Mouse (Mus musculus) cerebellum, postnatal 4 days (tissue): Measurements from ENCODE around the gene Aurkb.
"Not testable (repeated sequence)": the region's sequence is repeated elsewhere in the genome, so short reads cannot be mapped to it uniquely, and the experiment has no call there.

ENCODE experiments used
- DNase-seq, 2 experiments: peaks; one replicate each; pipeline ENCODE4 v3.0.0; 2022; ENCODE audit warnings: low spot score in 2 of 2, mixed read lengths in 1 of 2

Gene Aurkb

DNA sequence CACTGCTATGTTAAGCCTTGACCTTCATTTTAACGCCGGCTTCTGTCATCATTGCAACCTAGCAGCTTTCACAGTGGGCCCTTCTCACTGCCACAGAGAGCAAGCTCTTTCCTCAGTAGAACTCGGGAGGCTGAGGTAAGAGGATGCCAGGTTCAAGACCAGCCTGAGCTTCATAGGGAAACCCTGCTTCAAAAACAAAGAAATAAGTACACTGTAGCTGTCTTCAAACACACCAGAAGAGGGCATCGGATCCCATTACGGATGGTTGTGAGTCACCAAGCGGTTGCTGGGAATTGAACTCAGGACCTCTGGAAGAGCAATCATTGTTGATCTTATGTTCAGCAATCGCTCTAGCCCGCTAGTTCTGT is 35.4 kb downstream of the Aurkb start:
- no peak for DNase-seq

- no peak for DNase-seq
Measured at GRCm38 (mm10) chr11:69081613-69082012, 36.2 kb downstream of the Aurkb start.

DNA sequence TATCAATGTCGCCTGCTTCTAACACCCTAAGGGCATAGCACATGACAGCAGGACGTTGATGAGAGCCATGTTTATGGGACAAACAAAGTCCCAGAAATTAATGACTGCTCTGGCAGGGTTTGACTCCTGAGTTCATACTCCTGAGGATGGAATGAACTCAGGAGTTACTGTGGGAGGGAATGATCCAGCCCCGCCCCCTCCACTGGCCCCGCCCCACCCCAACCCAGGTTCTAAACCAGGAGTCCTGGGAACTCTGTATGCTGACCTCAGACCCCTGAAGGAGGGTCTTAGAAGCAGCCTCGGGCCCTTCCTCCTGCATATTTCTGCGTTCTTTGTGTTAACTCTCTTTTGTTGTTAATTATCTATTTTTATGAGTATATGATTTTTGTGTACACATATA is 40.2 kb downstream of the Aurkb start:
- DNase-seq = no peak

GRCm38 (mm10) chr11:69086390-69086789 is 40.9 kb downstream of the Aurkb start:
- no peak for DNase-seq

GRCm38 (mm10) chr11:69087082-69087481 is 41.6 kb downstream of the Aurkb start:
- DNase-seq = peak in 1 of 2 experiments; percentile 18

GRCm38 (mm10) chr11:69087597-69087996 is 42.1 kb downstream of the Aurkb start:
- DNase-seq = no peak

DNA sequence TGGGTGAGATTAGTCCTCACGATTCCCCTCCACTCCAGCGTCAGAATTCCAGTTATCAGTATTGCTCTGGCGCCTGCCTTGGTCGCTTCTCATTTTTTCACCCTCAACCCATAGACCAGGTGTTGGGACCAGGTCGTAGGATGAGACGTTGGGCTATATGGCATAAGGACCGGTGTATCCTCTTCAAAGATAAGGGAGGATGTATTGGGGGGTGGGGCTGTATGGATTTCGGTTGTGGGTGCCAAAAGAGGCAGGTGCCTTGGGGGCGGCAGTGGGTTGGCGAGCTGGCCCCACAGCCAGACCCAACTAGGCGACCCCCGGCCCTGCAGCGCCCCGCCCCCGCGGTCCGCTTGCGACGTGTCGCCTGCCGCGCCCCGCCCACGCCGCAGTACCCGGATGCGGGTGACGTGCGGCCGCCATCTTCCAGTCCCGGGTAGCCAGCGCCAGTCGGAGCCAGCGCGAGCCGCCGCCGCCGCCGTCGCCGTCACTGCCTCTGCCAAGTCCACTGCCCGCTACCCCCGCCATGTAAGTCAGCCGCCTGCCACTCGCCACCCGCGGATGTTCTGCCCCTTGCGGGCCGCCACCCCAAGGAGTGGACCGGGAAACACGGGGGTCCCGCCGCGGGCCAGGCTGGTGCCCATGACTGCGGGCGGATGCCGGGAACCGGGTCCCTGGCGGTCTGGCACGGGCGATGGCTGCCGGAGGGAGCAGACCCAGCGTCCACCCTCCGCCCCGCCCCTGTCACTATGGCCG is 42.8 kb downstream of the Aurkb start, which contains the start of gene Vamp2:
TSS of gene Vamp2 (plus strand) at position 388 of the 753 bp plus-strand sequence.
- DNase-seq = peak; percentile 92 to 95

DNA sequence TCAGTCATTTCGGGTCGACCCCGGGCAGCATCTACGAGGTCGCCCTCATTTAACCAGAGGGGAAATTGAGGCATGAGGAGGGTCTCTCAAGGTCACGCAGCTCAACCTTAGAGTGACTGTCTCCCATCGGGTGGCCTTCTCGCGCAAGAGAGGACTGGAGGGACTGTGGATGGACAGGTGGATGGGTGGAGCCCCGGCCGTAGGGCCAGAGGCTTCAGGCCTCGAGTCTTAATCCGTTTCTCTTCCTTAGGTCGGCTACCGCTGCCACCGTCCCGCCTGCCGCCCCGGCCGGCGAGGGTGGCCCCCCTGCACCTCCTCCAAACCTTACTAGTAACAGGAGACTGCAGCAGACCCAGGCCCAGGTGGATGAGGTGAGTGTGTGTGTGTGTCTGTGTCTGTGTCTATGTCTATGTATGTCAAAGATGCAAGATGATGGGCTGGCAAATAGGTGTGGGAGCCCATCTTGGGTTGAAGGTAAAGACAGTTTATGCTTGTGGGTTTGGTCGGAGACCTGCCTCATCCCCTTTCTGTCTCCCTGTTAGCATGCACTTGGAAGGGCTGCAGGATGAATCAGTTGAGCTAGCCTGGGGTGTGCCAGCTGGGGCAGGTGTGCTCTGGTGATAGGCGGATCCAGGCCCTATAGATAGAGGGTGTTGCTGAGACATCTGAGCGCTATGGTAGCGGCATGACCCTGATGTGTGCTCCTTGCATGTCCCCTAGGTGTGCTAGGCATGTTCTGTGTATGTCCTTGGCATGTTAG is 43.6 kb downstream of the Aurkb start:
- DNase-seq = no peak

DNA sequence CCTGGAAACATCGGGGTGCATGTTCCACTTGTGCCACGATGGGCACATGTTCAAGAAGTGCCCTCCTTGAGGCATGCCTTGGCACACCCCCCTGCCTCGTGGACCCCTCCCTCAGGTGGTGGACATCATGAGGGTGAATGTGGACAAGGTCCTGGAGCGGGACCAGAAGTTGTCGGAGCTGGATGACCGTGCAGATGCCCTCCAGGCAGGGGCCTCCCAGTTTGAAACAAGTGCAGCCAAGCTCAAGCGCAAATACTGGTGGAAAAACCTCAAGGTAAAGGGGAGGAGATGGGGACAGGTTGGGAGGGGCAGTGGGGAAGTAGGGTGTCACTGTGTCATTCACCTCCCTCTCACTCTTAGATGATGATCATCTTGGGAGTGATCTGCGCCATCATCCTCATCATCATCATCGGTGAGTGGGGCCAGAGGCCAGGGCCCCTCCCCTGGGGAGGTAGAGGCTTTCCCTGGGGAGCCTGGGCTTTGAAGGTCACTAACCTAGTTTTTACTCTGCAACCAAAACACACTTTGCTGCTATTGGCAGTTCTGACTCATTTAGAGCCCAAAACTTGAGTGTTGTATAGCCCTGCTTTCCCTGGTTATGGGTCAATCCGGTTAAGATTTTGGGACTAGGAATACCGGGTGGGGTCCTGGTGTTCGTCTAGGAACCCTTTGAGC is 44.3 kb downstream of the Aurkb start:
- DNase-seq = no peak

DNA sequence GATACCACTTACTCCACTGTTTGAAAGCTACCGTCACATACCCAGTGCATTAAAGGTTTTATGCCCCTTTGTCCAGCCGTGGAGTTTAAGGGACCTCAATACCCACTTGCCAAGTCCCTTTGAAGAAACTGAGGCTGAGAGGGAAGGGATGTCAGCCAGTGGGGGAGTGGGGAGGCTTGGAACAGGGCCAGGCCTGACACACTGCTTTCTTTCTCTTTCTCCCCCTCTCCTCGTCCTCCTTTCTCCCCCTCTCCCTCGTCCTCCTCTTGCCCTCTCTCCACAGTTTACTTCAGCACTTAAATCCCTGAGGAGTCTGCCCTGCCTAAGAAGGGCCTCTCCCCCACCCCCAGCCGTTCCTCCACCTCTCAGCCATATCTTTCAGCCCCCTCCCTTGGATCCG is 44.9 kb downstream of the Aurkb start:
- DNase-seq = no peak

DNA sequence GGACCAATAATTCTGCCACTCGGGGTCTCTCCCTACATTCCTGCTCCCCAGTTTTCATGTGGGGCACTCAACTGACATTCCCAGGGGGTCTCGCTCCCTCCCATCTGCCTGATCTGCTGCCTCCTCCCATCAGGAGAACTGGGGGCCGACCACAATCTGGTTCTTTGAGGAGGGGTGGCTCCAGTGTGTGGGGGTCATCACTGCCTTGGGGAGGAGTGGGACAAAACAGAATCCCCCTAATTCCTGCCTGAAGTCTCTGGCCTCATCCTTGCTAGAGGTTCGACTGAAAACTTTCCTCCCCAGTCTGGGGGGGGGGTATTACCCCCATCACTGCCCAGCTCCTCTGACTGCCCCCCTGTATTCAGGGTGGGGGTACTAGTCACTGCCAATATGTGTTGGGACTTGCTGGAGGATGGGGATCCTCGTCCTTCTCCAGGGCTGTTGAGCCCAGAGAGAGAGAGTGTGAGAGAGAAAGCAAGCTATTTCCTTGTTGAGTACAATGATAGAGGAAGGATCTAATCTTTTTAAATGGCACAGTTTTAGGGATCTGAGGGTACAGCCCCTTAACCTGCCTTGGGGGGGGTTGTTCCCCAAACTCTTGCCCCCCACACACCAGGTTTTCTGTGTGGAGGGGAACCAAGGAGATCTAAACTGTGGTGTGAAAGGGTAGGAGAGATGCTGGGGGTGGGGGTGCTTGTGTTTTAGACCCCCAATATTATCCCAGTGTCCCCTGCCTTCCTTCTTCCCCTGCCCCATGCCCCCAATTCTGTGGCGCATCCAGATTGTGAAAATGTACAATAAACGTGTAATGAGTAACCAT is 46.3 kb downstream of the Aurkb start:
- DNase-seq = no peak

GRCm38 (mm10) chr11:69092386-69092751 is 46.9 kb downstream of the Aurkb start:
- DNase-seq = peak; percentile 85 to 88

GRCm38 (mm10) chr11:69092871-69093270 is 47.4 kb downstream of the Aurkb start:
- no peak for DNase-seq

- DNase-seq = not testable (repeated sequence)
Measured at GRCm38 (mm10) chr11:69093856-69094255, 48.4 kb downstream of the Aurkb start.

DNA sequence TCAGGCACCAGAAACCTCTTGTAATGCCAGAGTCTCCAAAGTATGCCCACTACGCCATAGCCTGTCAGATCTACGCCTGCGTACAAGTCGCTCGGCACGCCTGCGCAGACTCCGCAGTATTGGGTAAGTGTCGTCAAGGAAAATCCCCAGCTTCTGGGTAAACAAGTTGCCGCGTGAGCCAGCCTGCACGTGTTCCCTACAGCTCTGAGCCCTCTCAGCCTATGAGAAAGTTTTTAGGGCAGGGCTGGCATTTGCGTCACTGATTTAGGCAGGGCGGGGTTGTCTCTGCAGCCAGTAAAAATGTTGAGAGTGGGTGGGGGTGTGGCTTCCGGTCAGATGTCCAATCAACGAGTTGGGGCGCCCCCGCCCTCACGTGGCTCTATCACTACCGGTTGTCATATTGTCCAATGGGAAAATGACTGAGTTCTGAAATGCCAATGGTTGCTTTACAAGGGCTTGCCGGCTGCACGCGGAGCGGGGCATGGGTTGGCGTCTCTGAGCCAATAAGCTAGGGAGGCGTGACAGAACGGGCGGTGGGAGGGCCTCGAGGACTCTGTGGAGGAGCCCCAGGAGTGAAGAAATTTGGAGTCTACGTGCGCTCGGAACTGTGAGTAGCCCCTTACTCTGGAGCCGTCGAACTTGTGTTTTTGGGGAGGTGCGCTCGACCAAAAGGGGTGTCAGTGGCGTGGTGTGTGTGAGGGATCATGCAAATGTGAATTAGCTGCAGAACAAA is 49.4 kb downstream of the Aurkb start, which contains the start of gene Per1:
TSS of gene Per1 (plus strand) at position 521 of the 733 bp plus-strand sequence.
- DNase-seq = peak; percentile 89 to 95

GRCm38 (mm10) chr11:69095511-69096231 is 50.2 kb downstream of the Aurkb start:
- DNase-seq = no peak

DNA sequence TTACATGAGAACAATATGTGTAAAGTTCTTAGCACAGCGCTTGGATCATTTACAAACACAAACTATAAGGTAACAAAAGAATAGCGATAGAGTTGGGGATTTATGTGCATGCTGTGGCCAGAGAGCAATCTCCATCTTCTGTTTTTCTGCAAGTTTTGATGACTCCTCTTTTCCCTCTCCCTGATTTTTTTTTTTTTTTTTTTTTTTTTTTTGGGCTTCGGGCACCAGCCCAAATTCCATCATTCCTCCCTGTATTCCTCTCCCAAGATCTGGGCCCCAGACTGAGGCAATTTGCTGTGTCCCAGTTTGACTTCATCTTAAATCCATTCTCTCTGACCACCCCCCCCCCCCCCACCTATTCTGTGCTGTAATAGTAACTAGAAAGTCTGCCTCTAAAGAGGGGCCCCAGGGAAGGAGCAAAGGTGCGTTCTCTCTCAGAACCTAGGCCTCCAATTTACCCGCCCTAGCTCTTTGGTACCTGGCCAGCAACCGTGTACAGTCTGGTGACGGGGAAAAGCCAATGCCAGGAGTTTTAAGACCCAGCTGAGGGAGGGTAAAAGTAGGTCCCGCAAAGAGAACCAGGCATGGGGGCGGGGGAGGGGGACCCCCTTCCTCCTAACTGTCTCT is 51.0 kb downstream of the Aurkb start:
- no peak for DNase-seq

DNA sequence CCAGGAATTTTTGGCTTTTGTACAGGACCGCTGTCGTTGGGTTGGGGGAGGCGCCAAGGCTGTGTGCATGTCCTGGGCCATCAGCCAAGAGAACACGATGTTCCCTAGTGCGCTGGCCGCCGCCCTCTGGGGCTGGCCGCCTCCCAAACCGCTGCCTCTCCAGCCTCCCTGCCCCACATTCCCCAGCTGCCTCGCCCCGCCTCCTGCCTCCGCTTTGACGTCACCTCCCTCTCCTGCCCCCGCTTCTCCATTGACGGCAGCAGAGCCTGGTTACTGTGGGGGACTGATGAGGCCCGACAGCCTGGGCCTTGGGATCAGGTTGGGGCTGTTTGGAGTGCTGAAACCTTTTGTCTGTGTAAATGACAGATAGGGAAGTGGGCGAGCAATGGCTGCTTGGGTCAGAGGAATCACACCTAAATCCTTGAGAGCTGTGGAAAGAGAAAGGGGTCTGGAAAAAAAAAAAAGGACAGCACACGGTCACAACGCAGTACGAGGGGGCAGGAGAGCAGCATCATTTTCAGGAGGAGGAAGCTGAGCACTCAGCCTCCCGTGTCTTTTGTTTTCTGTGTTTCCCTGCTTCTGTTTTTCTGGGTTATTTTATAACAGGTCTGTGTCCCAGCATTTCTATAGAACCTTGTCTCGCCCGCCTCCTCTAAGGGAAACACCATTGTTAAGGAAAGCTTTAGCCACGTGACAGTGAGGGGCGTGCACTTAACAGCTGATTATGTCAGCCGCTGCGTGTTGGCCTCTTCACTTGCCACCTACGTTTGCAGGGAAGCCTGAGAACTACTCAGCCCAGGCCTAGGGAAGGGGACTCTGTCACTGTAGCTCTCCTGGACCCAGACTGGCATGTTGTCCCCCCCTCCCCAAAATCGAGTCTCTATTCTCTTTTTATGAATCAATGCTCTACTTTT is 51.8 kb downstream of the Aurkb start:
- DNase-seq = peak; percentile 81 to 84
